Mouse (Mus musculus) bone marrow, adult 2 months (tissue): Measurements from ENCODE around the gene Dqx1. TPM values are rescaled to one million over a fixed set of nuclear protein-coding genes. Genes with fewer than 3 reads are reported as not detected.

Experiments used
- H3K27ac ChIP-seq: fragments of 200-500 bp; 2 replicates; pipeline ENCODE4 v1.5.1; 2012; ENCODE audit warnings: low read depth, mild to moderate bottlenecking, control low read depth, inconsistent platforms, low read length; ENCODE audit not compliant: control insufficient read depth, poor library complexity, insufficient read depth
- H3K4me1 ChIP-seq: fragments of 200-500 bp; 2 replicates; pipeline ENCODE4 v1.6.1; 2011; ENCODE audit warnings: low read length; ENCODE audit not compliant: control insufficient read depth, insufficient read depth
- H3K4me3 ChIP-seq: fragments of 200-500 bp; replicated peaks from 2 replicates; pipeline ENCODE3; 2011; ENCODE audit warnings: mild to moderate bottlenecking, low read depth, low read length, control low read depth; ENCODE audit not compliant: control insufficient read depth
- CTCF ChIP-seq: fragments of 200-500 bp; IDR thresholded peaks from 2 replicates; pipeline ENCODE4 v1.5.1; 2011; ENCODE audit warnings: low read length, control low read depth; ENCODE audit not compliant: control insufficient read depth, insufficient read depth
- POLR2A ChIP-seq: fragments of 200-500 bp; IDR thresholded peaks from 2 replicates; pipeline ENCODE4 v1.6.1; 2011; ENCODE audit warnings: low read depth, mild to moderate bottlenecking, control low read depth, low read length, borderline replicate concordance; ENCODE audit not compliant: control insufficient read depth
- WGBS: fragments of 180-500 bp; shearing (Covaris S2); methylation state at CpG from one replicate; pipeline ENCODE4 v1.1.7; 2018; 5-methylcytosine and 5-hydroxymethylcytosine counted together
- polyA plus RNA-seq: library from polyadenylated mRNA; stranded (reverse); fragments of >200 nt; gene quantifications from 2 replicates; pipeline ENCODE4 v1.2.4, GENCODE M21; 2011; ENCODE audit warnings: low replicate concordance; ENCODE audit not compliant: missing spikeins, insufficient read depth, insufficient read length

Dqx1 gene
- polyA plus RNA-seq, 1 experiment, result 13.5 TPM

GRCm38 (mm10) chr6:83054871-83055431 lies 2.7 kb upstream of the Dqx1 start, which contains the start of gene Htra2:
Gene Htra2, minus strand, starts transcription at chr6:83055273.
- H3K27ac ChIP-seq, result peak within 1 kb of the TSS; percentile 94
- WGBS, result under 1% methylated on average over 50 of the region's 50 CpGs
- H3K4me3 ChIP-seq, result peak within 1 kb of the TSS; percentile 74
- peaks cover 3% of the 10 kb centered on the region; the same call in 1 of the 2 replicates for H3K4me1 ChIP-seq
- TF ChIP-seq CTCF, result peak; percentile 41; the same call in 1 of the 2 replicates
- TF ChIP-seq POLR2A, result no peak; the same call in 1 of the 2 replicates

DNA sequence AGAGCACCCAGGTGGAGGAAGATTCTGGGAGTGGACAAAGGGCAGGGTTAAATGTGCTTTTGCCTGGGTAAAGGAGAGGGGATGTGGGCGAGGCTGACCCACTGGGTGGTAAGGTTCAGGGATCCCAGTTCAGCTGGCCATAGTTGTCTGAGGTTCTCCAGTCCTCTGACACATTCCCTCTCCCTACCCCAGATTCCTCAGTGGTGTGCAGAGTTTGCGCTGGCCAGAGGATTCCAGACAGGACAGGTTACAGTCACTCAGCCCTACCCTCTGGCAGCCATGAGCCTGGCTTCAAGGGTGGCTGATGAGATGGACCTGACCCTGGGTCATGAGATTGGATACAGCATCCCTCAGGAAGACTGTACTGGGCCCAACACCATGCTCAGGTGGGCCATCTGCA lies 1.1 kb downstream of the Dqx1 start:
- Histone ChIP-seq H3K27ac (no peak overlapping the region), H3K4me3 (no peak overlapping the region), H3K4me1 (no peaks in the 10 kb centered on the region)
- TF ChIP-seq POLR2A (no peak), CTCF (no peak)
- 84% methylated on average over 2 of the region's 2 CpGs for WGBS

- H3K27ac ChIP-seq, result no peak overlapping the region
- TF ChIP-seq CTCF (no peak), POLR2A (no peak)
- no peak overlapping the region for H3K4me3 ChIP-seq
- no peaks in the 10 kb centered on the region for H3K4me1 ChIP-seq
- WGBS, result 43% methylated on average over 8 of the region's 8 CpGs
Observed at GRCm38 (mm10) chr6:83065995-83066394, 8.4 kb downstream of the Dqx1 start.

DNA sequence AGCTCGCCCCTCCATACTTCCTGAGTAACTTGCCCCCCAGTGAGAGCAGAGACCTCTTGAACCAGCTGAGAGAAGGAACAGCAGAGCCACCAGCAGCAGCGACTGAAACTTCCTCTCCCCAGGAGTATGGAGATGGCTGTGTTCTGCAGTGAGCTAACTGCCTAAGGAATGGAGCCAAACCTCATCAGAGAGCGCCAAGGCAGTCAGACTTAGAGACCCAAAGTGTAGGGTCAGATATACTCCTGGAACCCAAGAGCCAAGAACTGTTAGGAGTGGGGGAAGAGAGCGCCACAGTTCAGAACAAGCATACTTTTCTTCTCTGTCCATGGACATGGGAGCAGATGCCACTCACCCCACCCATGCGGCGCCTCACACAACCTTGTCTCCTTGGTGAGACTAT lies 8.8 kb downstream of the Dqx1 start:
- 32% methylated on average over 6 of the region's 6 CpGs for WGBS
- Histone ChIP-seq H3K4me3 (no peak overlapping the region), H3K4me1 (no peaks in the 10 kb centered on the region), H3K27ac (no peak overlapping the region)
- no peak for TF ChIP-seq POLR2A

DNA sequence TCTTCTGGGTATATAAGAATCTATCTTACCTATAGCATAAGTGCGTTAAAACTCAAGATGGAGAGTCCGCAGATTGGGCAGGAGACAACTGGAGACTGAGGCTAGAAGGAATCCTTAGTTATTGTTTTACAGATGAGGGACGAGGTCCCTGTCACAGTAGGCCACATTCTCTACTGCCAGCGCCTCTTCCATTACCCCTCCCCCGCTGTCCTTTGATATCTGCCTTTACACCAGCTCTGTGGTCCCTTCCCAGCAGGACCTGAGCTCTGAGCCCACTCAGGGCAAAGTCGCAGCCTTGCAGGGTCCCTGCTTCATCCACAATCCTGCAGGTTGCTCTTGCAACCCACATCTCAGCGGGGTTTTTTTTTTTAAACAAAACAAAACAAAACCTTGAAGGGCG lies 10.6 kb downstream of the Dqx1 start:
- H3K4me3 ChIP-seq, result no peak overlapping the region
- WGBS, result 50% methylated on average over 8 of the region's 8 CpGs
- TF ChIP-seq CTCF (no peak), POLR2A (no peak)

GRCm38 (mm10) chr6:83068706-83069487 lies 11.3 kb downstream of the Dqx1 start:
- no peak overlapping the region for H3K4me3 ChIP-seq
- H3K4me1 ChIP-seq, result no peaks in the 10 kb centered on the region
- H3K27ac ChIP-seq, result no peak overlapping the region; the same call in 1 of the 2 replicates
- TF ChIP-seq CTCF (no peak), POLR2A (no peak)
- WGBS, result 2% methylated on average over 81 of the region's 81 CpGs

More for the DNA sequence above, 10.6 kb downstream of the Dqx1 start:
- Histone ChIP-seq H3K27ac (no peak overlapping the region), H3K4me1 (no peaks in the 10 kb centered on the region)

DNA sequence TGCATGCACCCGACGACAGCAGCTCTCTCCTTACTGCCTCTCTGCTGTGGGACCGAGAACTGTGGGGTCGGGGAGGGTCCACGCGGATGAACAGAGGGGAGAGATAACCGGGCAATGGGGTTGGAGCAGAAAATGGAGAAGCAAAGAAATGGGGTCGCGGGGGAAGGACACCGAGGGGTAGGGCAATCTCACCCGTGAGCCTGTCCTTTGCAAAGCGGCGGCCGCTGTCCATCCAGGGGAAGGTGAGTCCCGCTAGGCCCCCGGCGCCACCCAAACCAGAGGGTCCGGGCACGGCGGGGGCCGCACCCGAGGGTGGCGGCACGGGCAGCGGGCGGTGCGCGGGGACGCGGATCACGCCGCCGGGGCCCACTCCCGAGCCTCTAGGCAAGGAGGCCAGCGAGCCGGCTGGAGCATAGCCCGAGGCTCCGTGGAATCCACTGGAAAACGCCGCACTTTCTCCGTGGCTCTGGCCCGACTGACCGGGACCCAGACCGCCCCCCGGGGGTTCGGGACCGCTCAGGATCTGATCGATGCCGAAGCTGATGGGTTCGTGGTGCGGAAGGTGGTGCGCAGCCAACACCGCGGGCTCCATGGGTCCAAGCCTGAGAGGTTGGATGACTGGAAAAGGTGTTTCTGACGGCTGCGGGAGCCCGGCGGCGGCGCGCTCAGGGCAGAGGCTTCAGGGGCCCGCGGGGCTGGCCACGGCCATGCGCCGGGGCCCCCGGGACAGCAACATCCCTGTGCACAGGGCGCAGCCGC lies 12.0 kb downstream of the Dqx1 start:
- no peaks in the 10 kb centered on the region for H3K4me1 ChIP-seq
- WGBS, result 4% methylated on average over 69 of the region's 69 CpGs
- H3K4me3 ChIP-seq, result no peak overlapping the region
- TF ChIP-seq POLR2A (no peak), CTCF (no peak)
- H3K27ac ChIP-seq, result no peak overlapping the region

- Histone ChIP-seq H3K4me3 (no peak within 1 kb of the TSS), H3K4me1 (no peaks in the 10 kb centered on the region), H3K27ac (no peak within 1 kb of the TSS)
- 1% methylated on average over 10 of the region's 10 CpGs for WGBS
- no peak for TF ChIP-seq CTCF
- TF ChIP-seq POLR2A, result no peak
Observed at GRCm38 (mm10) chr6:83070247-83070310, 12.4 kb downstream of the Dqx1 start, which contains the start of gene Tlx2. Gene Tlx2, minus strand, starts transcription at chr6:83070293.
